Mouse (Mus musculus): ENCODE measurements around the gene Carmil3.

Gene Carmil3

DNA sequence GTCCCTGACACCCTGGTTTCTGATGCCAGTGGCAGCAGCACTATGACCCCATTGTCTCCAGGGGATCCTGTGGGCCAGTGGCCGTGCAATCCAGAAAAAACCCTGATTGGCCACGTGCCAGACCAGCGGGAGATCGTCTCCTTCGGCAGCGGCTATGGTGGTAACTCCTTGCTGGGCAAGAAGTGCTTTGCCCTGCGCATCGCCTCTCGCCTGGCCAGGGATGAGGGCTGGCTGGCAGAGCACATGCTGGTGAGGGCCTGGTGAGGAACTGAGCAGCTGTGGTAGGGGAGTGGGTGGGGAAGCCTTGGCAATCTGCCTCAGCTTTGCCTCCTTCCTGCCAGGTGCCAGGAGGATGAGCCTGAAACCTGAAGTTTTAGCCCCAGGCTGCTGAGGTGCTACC lies 53.9 kb downstream of the Carmil3 start:
- peak; percentile 72 to 76 for DNase-seq

DNA sequence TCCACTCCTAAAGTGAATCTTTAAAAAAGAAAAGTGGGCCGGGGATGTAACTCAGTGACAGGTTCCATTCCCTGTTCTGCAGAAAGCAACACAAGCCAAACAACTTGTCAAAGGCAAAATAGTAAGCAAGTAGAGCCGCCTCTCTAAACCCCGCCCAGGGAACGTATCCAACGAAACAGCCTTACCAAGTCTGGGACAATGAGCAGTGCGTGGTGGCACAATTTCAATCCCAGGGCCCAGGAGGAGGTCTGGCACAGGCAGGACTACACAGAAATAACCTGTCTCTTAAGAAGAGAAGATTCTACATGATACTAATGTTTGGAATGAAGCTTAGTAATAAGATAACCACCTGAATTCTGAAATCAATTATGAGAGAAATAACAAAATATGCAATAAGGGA lies 59.7 kb downstream of the Carmil3 start:
- peak; percentile 49 to 50 for DNase-seq

DNA sequence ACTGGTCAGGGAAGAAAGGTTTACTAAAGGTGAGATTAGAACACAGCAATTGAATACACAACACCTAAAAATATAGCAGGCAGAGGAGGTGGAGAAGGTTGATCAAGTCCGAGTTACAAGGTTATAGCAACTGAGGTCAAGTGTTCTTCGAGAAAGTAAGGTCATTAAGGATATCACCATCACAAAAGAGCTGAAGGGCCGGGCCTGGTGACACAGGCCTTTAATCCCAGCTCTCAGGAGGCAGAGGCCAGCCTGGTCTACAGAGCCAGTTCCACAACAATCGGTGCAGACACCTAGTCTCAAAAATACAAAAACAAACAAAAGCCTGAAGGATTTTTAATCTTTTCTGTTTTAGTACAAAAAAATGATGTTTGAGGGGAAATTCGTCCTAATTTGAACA lies 60.9 kb downstream of the Carmil3 start:
- no peak for DNase-seq

DNA sequence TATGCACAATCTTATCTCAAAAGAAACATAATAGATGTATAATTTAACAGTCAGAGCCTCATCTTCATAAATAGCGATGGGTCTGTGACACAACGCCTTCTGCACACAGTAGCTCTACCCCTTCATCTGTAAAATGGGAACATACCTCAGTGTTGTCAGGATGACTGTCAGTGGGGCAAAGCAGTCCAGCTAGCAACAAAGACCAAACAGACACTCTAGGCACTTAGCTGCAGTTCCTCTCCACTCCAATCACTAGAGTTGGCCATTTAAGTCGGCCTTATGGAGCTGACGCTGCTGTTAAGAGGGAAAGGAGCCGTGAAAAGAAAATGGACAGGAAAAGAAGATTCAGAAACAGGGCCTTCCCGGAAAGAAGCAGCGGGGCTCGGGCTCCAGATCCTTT lies 61.3 kb downstream of the Carmil3 start:
- no peak for DNase-seq

DNA sequence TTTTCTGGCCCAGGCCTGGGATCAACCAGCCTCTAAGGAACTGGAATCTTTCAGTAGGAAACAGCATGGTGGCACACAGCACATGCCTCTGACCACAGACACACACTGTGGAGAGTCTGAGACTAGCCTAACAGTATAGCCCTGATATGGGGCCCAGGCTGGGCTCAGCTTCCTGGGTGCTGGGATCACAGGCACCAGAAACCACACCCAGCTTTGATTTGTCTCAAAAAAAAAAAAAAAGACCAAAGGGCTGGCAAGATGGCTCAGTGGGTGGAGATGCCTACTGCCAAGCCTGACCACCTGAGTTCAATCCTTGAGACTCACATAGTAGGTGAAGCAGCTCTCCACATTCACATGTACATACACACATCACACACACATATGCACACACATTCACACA lies 64.2 kb downstream of the Carmil3 start:
- no peak for DNase-seq

DNA sequence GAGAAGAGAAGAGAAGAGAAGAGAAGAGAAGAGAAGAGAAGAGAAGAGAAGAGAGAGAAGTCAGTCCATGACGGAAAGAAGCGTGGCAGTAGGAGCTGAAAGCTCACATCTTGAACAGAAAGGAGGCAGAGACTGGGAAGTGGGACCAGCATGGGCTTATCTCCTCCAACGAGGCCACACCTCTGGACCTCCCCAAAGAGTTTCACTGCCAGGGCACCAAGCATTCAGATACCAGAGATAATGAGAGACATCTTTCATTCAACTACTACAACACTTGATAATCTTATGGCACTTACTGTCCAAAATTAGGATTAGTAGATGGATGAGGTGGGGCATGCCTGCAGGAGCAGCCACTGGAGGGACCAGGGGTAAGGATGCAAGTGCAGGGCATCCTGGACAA lies 65.3 kb downstream of the Carmil3 start:
- DNase-seq: no peak

DNA sequence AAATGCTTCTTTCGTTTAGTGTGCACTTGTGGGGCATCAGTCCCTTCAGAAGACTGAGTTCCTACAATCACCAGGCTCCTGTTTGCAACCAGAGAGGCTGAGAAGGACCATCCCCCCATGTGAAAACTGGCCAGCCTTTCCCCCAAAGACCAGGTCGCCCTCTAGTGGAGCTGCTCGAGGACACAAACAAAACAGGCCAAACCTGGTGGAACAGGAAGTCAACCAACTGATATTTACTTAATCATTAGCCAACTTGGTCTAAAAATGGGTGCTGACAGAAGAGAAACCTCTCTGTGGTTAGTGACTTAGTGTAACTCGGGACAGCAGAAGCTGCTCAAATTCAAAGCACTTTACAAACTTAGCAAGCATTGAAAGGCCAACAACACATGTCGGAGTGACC lies 66.6 kb downstream of the Carmil3 start:
- peak; percentile 93 to 95 for DNase-seq

DNA sequence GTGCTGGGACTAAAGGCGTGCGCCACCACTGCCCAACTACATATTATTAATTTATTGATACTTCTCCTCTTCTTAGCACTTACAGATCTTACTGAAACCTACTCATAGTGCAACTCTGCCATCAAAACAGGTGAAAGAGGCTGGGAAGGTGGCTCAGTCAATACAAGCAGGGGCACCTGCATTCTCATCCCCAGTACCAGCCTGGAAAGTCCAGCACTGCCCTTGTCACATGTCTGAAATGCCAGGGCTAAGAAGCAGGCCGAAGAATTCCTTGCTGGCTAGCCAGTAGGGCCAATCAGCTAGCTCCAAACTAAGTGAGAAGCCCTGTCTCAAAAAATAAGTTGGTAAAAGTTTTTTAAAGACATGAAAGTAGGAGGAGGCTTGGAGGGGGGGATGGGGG lies 67.1 kb downstream of the Carmil3 start:
- DNase-seq: no peak

Measured in cerebellum, postnatal 10 days (tissue).